Mouse (Mus musculus): ENCODE results near the gene Esr1. TPM values are rescaled to one million over a fixed set of nuclear protein-coding genes. Genes with fewer than 3 reads are reported as not detected.

Esr1 gene
- polyA plus RNA-seq, 1 experiment, result 1.6 TPM

- Histone ChIP-seq H3K27ac (ENCODE audit: insufficient read depth, low read length) (no peak overlapping the region), H3K4me3 (ENCODE audit: insufficient read depth, low read length) (no peak overlapping the region), H3K4me1 (ENCODE audit: control insufficient read depth, insufficient read depth, low read length) (no peaks in the 10 kb centered on the region)
- TF ChIP-seq POLR2A (IDR thresholded peaks at IDR 0.05; ENCODE audit: low read depth, low read length) (no peak), CTCF (IDR thresholded peaks at IDR 0.05; ENCODE audit: borderline replicate concordance, insufficient read depth, low read length) (no peak)
Measured at GRCm38 (mm10) chr10:4910451-4910850, 299.1 kb downstream of the Esr1 start.

DNA sequence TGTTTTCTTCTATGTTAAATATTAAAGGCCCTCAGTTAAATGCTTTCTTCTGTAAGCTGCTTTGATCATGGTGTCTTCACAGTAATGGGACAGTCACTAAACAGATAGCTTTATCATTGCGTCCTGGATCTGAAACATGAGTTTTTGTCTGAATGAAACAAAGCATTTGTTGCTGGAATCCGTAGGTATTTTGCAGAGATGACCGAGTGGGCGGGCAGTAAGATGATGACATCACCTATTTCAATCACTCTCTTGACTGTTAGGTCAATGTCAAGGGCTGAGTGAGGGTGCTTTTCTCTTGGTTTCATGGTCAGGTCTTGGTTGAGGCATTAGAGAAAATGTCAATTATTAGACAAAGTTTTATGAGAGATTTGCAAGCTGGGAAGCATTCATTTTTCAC lies 307.7 kb downstream of the Esr1 start:
- TF ChIP-seq CTCF (IDR thresholded peaks at IDR 0.05; ENCODE audit: borderline replicate concordance, insufficient read depth, low read length) (no peak), POLR2A (IDR thresholded peaks at IDR 0.05; ENCODE audit: low read depth, low read length) (no peak)
- Histone ChIP-seq H3K27ac (ENCODE audit: insufficient read depth, low read length) (no peak overlapping the region), H3K4me1 (ENCODE audit: control insufficient read depth, insufficient read depth, low read length) (no peaks in the 10 kb centered on the region), H3K4me3 (ENCODE audit: insufficient read depth, low read length) (no peak overlapping the region)

GRCm38 (mm10) chr10:4923616-4924015 lies 312.2 kb downstream of the Esr1 start:
- no peak overlapping the region for H3K27ac ChIP-seq (ENCODE audit: insufficient read depth, low read length)
- H3K4me1 ChIP-seq (ENCODE audit: control insufficient read depth, insufficient read depth, low read length), result no peaks in the 10 kb centered on the region
- no peak for TF ChIP-seq CTCF (IDR thresholded peaks at IDR 0.05; ENCODE audit: borderline replicate concordance, insufficient read depth, low read length)
- no peak for TF ChIP-seq POLR2A (IDR thresholded peaks at IDR 0.05; ENCODE audit: low read depth, low read length)
- H3K4me3 ChIP-seq (ENCODE audit: insufficient read depth, low read length), result no peak overlapping the region

- no peak overlapping the region for H3K27ac ChIP-seq (ENCODE audit: insufficient read depth, low read length)
- no peak overlapping the region for H3K4me3 ChIP-seq (ENCODE audit: insufficient read depth, low read length)
- TF ChIP-seq POLR2A (IDR thresholded peaks at IDR 0.05; ENCODE audit: low read depth, low read length) (no peak), CTCF (IDR thresholded peaks at IDR 0.05; ENCODE audit: borderline replicate concordance, insufficient read depth, low read length) (no peak)
- no peaks in the 10 kb centered on the region for H3K4me1 ChIP-seq (ENCODE audit: control insufficient read depth, insufficient read depth, low read length)
Measured at GRCm38 (mm10) chr10:4924391-4924790, 313.0 kb downstream of the Esr1 start.

DNA sequence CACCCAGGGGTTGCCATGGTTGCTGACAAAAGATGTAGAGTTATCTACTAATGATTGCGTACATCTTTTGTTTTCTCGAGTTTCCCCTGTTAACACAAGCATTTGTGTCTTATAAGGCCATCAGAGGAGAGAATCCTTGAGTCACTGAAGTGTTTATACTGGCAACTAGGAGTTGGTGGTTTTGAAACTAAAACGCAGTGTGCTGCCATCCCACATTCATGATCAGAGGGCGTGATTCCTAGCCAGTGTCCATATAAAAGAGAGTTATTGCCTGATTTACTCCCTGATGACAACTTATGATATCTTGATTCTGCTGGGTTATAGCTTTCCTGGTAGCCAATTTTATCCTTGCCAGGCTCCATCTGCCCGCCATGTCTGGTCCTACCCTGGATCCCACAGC lies 331.8 kb downstream of the Esr1 start:
- no peaks in the 10 kb centered on the region for H3K4me1 ChIP-seq (ENCODE audit: control insufficient read depth, insufficient read depth, low read length)
- TF ChIP-seq POLR2A (IDR thresholded peaks at IDR 0.05; ENCODE audit: low read depth, low read length), result no peak
- no peak for TF ChIP-seq CTCF (IDR thresholded peaks at IDR 0.05; ENCODE audit: borderline replicate concordance, insufficient read depth, low read length)
- H3K4me3 ChIP-seq (ENCODE audit: insufficient read depth, low read length), result no peak overlapping the region
- H3K27ac ChIP-seq (ENCODE audit: insufficient read depth, low read length), result no peak overlapping the region

- TF ChIP-seq POLR2A (IDR thresholded peaks at IDR 0.05; ENCODE audit: low read depth, low read length), result no peak
- no peak for TF ChIP-seq CTCF (IDR thresholded peaks at IDR 0.05; ENCODE audit: borderline replicate concordance, insufficient read depth, low read length)
- no peak overlapping the region for H3K27ac ChIP-seq (ENCODE audit: insufficient read depth, low read length)
- H3K4me1 ChIP-seq (ENCODE audit: control insufficient read depth, insufficient read depth, low read length), result no peaks in the 10 kb centered on the region
- H3K4me3 ChIP-seq (ENCODE audit: insufficient read depth, low read length), result no peak overlapping the region
Measured at GRCm38 (mm10) chr10:4944725-4945124, 333.3 kb downstream of the Esr1 start.

GRCm38 (mm10) chr10:4965768-4966167 lies 354.4 kb downstream of the Esr1 start:
- TF ChIP-seq CTCF (IDR thresholded peaks at IDR 0.05; ENCODE audit: borderline replicate concordance, insufficient read depth, low read length) (no peak), POLR2A (IDR thresholded peaks at IDR 0.05; ENCODE audit: low read depth, low read length) (no peak)
- H3K4me3 ChIP-seq (ENCODE audit: insufficient read depth, low read length), result no peak overlapping the region
- no peak overlapping the region for H3K27ac ChIP-seq (ENCODE audit: insufficient read depth, low read length)
- H3K4me1 ChIP-seq (ENCODE audit: control insufficient read depth, insufficient read depth, low read length), result no peaks in the 10 kb centered on the region

- no peak for TF ChIP-seq POLR2A (IDR thresholded peaks at IDR 0.05; ENCODE audit: low read depth, low read length)
- TF ChIP-seq CTCF (IDR thresholded peaks at IDR 0.05; ENCODE audit: borderline replicate concordance, insufficient read depth, low read length), result no peak
- Histone ChIP-seq H3K27ac (ENCODE audit: insufficient read depth, low read length) (no peak overlapping the region), H3K4me3 (ENCODE audit: insufficient read depth, low read length) (no peak overlapping the region), H3K4me1 (ENCODE audit: control insufficient read depth, insufficient read depth, low read length) (no peaks in the 10 kb centered on the region; the same call in 1 of the 2 replicates)
Measured at GRCm38 (mm10) chr10:4971156-4971555, 359.8 kb downstream of the Esr1 start.

DNA sequence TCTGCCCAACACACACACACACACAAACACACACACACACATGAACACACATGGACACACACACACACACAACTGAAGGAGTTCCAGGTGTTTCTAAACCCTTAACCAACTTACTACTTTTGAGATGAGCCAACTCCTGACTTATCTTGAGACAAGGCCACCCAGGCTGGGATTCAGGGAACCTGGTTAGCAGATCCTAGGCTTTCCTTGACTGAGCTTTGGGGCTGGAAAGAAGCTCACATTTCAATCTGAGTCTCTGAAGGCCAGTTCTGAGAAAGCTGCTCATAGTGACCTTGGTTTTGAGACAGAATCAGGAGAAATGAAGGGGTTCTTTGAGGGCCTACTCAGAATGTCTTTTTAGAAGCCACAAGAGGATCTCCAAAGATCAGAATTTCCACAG lies 360.2 kb downstream of the Esr1 start:
- Histone ChIP-seq H3K4me1 (ENCODE audit: control insufficient read depth, insufficient read depth, low read length) (no peaks in the 10 kb centered on the region; the same call in 1 of the 2 replicates), H3K27ac (ENCODE audit: insufficient read depth, low read length) (no peak overlapping the region), H3K4me3 (ENCODE audit: insufficient read depth, low read length) (no peak overlapping the region)
- TF ChIP-seq CTCF (IDR thresholded peaks at IDR 0.05; ENCODE audit: borderline replicate concordance, insufficient read depth, low read length), result no peak
- no peak for TF ChIP-seq POLR2A (IDR thresholded peaks at IDR 0.05; ENCODE audit: low read depth, low read length)

- Histone ChIP-seq H3K4me3 (ENCODE audit: insufficient read depth, low read length) (no peak overlapping the region), H3K27ac (ENCODE audit: insufficient read depth, low read length) (no peak overlapping the region), H3K4me1 (ENCODE audit: control insufficient read depth, insufficient read depth, low read length) (no peaks in the 10 kb centered on the region; the same call in 1 of the 2 replicates)
- TF ChIP-seq CTCF (IDR thresholded peaks at IDR 0.05; ENCODE audit: borderline replicate concordance, insufficient read depth, low read length) (no peak), POLR2A (IDR thresholded peaks at IDR 0.05; ENCODE audit: low read depth, low read length) (no peak)
Measured at GRCm38 (mm10) chr10:4972026-4972425, 360.6 kb downstream of the Esr1 start.

GRCm38 (mm10) chr10:4974246-4974645 lies 362.9 kb downstream of the Esr1 start:
- Histone ChIP-seq H3K4me3 (ENCODE audit: insufficient read depth, low read length) (no peak overlapping the region), H3K4me1 (ENCODE audit: control insufficient read depth, insufficient read depth, low read length) (no peaks in the 10 kb centered on the region; the same call in 1 of the 2 replicates), H3K27ac (ENCODE audit: insufficient read depth, low read length) (no peak overlapping the region)
- no peak for TF ChIP-seq CTCF (IDR thresholded peaks at IDR 0.05; ENCODE audit: borderline replicate concordance, insufficient read depth, low read length)
- TF ChIP-seq POLR2A (IDR thresholded peaks at IDR 0.05; ENCODE audit: low read depth, low read length), result no peak

All from embryonic fibroblast, embryonic 13.5 days (primary cell).